Mouse (Mus musculus) gastrocnemius, adult 18-20 months (tissue): ENCODE data around the gene Gm20696. TPM values are rescaled to one million over a fixed set of nuclear protein-coding genes. Genes with fewer than 3 reads are reported as not detected.

Experiments
- DNase-seq: peaks from one replicate; pipeline ENCODE4 v3.0.0; 2021; ENCODE audit warnings: low spot score
- total RNA-seq, 2 experiments: library from RNA; stranded (reverse); gene quantifications; 2 replicates each; pipeline ENCODE4 v1.2.3; 2021

Gene Gm20696
- total RNA-seq, 2 experiments from 2014 or later: 1.0 to 1.4 TPM

DNA sequence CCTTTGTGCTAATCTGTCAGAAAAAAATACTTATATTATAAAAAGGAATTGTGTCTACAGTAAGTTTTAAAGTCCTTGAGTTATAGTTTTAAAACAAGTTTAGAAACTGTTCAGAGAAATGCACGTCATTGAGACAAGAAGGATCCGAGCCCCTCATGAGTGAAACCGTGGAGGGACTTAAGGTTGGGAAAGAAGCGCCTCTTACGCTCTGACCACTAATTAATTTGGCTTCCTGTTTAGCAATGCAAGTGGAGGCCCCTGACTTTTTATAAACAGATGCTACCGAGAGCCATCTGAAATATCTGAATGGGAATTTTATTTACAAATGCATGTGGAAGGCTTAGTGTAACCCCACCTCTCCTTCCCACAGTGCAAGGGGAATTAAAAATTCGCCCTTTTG lies 41.3 kb downstream of the Gm20696 start:
- DNase-seq: no peak

GRCm38 (mm10) chr6:99624542-99624941 lies 42.1 kb downstream of the Gm20696 start:
- no peak for DNase-seq

DNA sequence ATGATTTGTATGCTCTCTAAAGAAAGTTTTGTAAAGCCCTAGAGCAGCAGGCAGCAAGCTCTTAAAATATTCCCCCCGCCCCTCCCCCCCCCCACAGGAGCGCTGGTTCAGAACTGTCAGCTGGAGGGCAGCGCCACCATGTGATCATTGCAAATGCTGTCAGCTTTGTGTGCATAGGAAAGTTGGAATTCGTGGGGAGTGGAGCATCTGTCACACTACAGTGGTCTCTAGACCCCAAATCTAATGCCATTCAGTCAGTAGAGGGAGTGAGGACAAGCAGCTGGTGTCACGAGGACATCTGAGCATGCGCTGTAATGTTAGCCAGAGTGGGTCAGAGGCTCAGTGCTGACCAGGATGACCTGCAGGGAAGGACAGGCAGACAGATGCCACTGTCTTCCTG lies 43.0 kb downstream of the Gm20696 start:
- DNase-seq: peak; percentile 26

- no peak for DNase-seq
These were observed 45.4 kb downstream of the Gm20696 start for GRCm38 (mm10) chr6:99621167-99621566.

DNA sequence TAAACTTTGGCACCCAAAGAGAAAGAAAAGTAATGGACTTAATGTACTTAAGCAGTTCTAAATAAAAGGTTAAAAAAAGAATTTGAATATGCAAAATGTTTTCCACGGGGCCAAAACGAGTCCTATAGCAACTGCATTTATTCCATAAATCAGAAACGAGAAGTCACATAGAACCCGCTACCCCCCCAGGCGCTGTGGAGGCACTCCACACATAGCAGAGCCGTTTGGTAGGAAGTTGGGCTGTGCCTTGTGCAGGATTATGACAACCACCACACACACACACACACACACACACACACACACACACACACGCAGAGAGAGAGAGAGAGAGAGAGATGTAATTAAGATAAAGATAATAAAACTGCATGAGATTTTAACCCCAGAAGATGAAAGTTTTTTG lies 46.1 kb downstream of the Gm20696 start:
- no peak for DNase-seq

DNA sequence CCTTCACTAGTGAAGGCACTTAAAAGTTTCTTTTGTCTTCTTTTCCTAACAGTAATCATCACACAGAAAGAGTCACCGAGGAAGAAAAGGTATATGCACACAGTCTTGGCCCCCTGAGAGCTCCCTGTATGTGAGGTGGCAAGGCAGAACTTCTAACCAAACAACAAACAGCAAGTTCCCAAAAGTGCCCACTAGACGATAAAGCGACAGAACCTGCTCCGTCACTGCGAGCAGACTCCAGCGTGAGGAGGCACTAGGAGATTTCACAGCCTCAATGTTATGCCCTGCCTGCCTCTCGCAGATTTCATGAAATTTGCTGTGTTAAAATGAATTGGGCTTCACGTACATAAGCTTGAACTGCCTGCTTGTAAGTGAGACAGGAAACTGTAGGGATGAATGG lies 46.6 kb downstream of the Gm20696 start:
- DNase-seq: no peak

DNA sequence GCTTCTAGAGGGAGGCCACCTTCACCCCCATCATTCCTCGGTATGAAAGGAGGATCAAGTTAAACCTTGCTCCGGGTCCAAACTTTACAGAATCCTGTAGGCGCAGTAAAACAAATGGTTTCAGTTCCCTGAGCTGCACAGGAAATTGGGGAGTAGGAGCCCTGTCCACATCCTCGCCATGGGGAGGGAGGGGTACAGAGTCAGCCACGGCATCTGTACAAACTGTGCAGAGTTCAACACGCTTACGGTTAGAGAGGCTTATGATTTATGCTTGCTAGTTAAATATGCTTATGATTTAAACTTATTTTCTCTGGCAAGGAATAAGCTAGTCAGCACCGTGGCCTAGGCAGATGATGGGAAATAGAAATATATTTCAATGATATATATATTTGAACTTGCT lies 47.1 kb downstream of the Gm20696 start:
- DNase-seq: no peak

DNA sequence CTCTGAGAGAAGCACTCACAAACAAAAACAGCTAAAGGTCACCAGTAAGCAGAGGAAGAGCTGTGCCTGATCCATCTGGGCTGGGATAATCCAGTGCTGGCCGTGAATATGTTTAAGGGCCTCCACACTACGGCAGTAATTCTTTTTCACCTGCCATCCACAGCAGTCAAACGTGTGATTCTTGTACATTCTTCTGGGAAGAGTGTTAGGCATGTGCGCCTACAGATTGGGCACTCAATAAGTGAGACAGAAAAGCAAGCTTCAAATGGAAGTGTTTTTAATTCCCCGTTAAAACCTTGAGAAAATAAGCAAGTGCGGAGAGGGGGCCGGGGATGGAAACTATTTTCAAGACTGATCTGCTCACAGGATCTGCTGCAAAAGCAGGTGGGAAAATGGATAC lies 48.7 kb downstream of the Gm20696 start:
- DNase-seq: no peak

DNA sequence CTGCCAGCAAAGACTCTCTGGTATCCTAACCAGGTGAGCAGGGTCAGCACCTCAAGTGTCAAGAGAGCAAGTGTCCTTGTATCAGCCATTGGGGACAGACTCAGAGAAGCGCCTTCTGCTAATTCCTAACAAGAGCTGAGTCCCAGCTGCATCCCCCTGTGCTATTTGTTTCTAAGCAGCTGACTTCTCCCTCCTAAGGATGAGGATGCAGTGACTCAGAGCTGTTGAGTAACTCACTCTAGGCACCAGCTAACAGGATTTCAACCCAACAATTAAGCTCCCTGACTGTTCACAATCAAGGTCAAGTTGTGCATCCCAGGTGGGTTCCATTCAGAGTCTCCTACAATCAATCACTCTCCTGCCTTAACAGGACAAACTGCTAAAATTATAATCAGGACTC lies 49.2 kb downstream of the Gm20696 start:
- no peak for DNase-seq

- no peak for DNase-seq
These were observed 51.3 kb downstream of the Gm20696 start for GRCm38 (mm10) chr6:99615272-99615751.

DNA sequence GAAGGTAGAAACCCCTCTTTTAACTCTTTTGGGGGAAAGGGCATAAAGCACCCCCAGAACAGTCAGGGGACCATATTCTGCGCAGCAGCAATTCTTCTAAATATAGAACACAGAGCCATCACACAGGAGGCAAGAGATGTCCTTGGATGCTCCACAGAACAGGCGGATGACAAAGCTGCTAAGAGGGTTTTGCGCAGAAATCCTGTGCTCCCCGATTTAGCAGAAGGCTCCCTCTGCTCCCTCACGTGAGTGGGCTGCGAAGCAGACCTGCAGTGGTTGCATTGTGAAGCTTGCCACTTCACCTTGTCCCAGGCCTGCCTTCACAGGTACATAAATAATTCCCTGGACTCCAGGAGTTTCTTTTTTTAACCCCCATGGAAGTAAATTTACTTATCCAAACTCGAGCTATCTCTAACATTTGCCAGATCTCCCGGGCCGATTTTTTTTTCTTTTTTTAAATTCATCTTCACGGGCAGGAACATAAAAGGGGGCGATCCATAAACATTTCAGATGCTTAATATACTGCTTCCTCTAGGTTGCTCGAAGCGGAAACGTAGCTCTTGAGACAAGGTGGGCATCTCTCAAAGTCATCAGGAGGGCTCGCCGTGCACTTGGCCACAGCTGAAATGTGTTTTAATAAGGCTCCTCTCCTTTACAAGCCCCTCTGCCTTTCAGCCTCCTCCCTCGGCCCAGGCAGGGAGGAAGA lies 51.9 kb downstream of the Gm20696 start:
- DNase-seq: no peak

DNA sequence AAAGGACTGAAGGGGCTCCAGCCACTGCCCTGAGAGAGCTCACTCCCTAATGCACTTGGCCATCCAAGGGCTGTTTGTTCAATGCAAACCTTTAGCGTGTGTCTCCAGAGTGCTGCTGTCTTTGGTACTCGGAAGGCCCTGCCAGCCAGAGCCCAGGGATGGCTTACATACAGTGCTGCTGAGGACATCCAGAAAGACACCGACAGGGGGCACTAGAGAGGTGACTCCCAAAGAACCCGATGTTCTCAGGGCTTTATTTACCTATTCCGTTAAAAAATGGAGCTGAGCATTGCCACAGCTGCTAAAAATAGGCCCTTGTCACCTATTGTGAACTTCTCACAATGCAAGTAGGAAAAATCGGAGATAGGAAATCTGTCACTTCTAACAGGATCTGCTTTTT lies 54.7 kb downstream of the Gm20696 start:
- no peak for DNase-seq

DNA sequence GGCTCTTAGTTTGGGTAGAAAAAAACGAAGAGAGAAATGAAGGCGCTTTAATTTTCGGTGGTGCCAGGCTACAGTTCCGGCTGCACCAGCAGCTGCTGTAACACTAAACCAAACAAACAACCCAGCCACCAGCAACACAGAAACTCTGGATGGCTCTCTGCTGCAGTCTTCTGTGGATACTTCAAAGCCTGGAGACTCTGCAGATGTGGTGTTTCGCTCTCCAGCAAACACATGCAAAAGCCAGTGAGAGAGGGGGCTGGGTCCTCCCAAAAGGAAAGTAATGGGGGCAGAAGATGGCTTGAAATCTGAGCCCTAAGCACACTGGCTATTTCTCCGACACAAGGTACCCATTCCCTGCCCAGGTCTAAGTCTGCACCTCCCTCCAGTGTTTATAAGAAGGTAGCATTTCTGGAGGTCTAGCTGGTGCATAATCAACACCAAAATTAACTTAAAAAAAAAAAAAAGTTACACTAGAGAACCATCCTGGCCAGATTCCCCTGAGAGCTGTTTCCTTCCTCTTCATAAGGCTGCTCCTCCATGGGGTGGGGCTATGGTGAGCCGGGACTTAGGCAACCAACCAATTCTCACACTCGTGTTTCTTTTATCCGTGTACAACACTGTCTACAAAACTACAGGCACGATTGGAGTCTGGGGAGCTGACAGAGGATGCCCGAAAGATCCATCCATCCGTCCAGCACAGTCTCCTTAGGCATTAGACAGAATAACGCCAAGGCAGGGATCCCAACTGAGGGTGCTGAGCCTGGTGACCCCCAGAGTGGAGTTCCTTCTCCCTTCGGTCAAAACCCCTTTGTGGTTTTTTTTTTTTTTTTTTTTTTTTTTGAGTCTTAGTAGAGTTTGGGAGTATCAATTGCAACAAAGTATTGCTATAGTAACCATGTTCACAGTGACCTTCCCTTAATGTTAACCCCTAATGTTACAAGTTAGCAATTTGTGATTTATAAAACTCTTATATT lies 55.9 kb downstream of the Gm20696 start:
- DNase-seq: peak; percentile 29

DNA sequence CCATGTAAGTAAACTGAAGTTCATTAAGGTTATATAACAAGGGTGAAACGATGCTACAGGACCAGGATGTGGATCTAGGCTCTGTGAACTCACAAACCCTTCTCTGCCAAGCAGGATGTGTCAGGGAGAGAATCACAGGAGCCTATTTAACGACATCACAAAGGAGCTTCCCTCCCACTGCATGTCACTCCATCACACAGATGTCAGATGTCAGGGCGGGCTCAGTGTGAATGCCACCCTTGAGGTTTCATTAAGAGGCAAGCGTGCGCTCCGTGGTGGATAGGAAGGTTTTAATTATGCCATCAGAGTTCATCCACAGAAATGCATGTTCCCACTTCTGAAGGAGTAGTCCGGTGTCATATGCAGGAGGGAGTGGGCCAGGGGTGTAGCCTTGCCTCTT lies 60.5 kb downstream of the Gm20696 start:
- DNase-seq: no peak

DNA sequence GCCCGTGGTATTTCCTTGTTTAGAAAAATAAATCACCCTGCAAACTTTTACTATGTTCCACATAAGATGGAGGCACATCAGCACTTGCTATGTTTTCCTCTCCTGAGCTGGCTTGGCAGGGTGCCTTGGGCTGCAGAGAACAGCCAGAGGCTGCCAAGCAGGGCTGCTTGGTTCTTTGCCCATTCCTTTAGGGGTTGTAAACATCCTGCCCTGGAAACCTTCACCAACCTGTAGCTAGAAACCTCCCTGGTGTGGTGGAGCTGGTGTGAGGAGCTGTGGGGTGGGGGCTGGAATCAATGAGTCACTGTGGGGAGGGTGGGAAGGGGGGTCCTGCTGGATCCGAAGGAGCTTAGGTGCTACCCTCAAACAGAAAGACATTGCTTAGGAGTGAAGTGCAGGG lies 61.8 kb downstream of the Gm20696 start:
- DNase-seq: peak; percentile 39

- DNase-seq: no peak
These were observed 64.2 kb downstream of the Gm20696 start for GRCm38 (mm10) chr6:99602434-99602833.

DNA sequence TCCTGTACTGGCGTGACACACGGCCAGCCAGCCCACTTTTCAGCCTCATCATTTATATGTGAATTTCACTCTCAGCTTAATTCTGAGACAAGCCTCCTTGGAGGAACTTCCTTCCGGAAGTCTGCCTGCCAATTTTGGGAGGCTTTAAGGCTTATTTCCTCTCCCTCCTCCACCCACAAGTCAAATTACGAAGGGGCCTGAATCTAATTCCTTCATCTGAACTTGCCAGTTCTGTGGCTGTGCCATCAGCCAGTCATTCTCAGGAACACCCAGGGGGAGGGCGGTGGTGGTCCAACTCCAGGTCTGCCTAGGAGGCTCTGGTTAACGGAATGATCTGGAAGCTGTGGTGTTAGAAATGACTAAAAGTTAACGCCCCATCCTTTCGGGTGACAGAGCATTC lies 65.7 kb downstream of the Gm20696 start:
- no peak for DNase-seq

GRCm38 (mm10) chr6:99600168-99600793 lies 66.3 kb downstream of the Gm20696 start:
- peak; percentile 59 for DNase-seq

- no peak for DNase-seq
These were observed 66.9 kb downstream of the Gm20696 start for GRCm38 (mm10) chr6:99599651-99600050.

DNA sequence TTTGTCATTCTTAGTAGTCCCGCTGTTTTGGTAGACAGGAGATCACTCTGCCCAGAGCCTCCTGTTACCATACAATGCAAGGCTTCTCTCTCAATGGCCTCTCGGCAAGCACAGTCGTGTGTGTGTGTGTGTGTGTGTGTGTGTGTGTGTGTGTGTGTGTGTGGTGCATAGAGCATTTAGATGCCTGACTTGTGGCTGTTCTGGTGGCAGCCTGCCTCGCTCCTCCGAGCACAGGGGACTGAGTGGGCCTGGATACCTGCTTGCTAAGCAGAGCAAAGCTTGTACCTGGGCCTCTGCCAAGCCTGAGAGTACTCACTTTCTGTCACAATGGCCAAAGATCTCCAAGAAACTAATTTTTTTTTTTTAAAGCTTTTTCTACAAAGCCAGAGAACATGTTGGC lies 67.4 kb downstream of the Gm20696 start:
- no peak for DNase-seq

GRCm38 (mm10) chr6:99577040-99577439 lies 89.6 kb downstream of the Gm20696 start:
- no peak for DNase-seq

GRCm38 (mm10) chr6:99575633-99576032 lies 91.0 kb downstream of the Gm20696 start:
- no peak for DNase-seq
